Mouse (Mus musculus) intestine, embryonic 15.5 days (tissue): ENCODE results near the gene Col4a3bp. TPM values are rescaled to one million over a fixed set of nuclear protein-coding genes. Genes with fewer than 3 reads are reported as not detected.

Experiments
- ATAC-seq: fragments of 200-750 bp; cut with Nextera tagmentation; 2 replicates; pipeline ENCODE4 v1.8.0; 2017; ENCODE audit warnings: moderate TSS enrichment, moderate library complexity
- H3K27ac ChIP-seq: fragments of 300-500 bp; sonication (generic); 2 replicates; pipeline ENCODE4 v1.5.1; 2015; ENCODE audit warnings: mild to moderate bottlenecking, inconsistent platforms
- H3K27me3 ChIP-seq: fragments of 300-500 bp; sonication (generic); replicated peaks from 2 replicates; pipeline ENCODE4 v1.6.1; 2015; ENCODE audit warnings: inconsistent platforms
- H3K36me3 ChIP-seq: fragments of 300-500 bp; sonication (generic); 2 replicates; pipeline ENCODE4 v1.6.1; 2015; ENCODE audit warnings: inconsistent platforms
- H3K4me1 ChIP-seq: fragments of 300-500 bp; sonication (generic); replicated peaks from 2 replicates; pipeline ENCODE4 v1.6.1; 2015; ENCODE audit warnings: inconsistent platforms
- H3K4me2 ChIP-seq: fragments of 300-500 bp; sonication (generic); replicated peaks from 2 replicates; pipeline ENCODE4 v1.6.1; 2015; ENCODE audit warnings: mild to moderate bottlenecking, inconsistent platforms
- H3K4me3 ChIP-seq: fragments of 300-500 bp; sonication (generic); replicated peaks from 2 replicates; pipeline ENCODE4 v1.5.1; 2015; ENCODE audit warnings: inconsistent platforms
- H3K9ac ChIP-seq: fragments of 300-500 bp; sonication (generic); 2 replicates; pipeline ENCODE4 v1.6.1; 2015; ENCODE audit warnings: inconsistent platforms
- H3K9me3 ChIP-seq: fragments of 300-500 bp; sonication (generic); 2 replicates; pipeline ENCODE4 v1.6.1; 2016; ENCODE audit warnings: inconsistent platforms
- WGBS: fragments of 180-500 bp; shearing (Covaris S2); methylation state at CpG from one replicate; pipeline ENCODE4 v1.1.7; 2015; 5-methylcytosine and 5-hydroxymethylcytosine counted together
- polyA plus RNA-seq: library from polyadenylated mRNA; unstranded; fragments of >200 nt; fragmentation: Nextera tagmentation; extraction: Ambion mirVana; gene quantifications from 2 replicates; pipeline ENCODE4 v1.2.1, GENCODE M21; 2015

Col4a3bp gene
- polyA plus RNA-seq, 1 experiment from 2014 or later = 13.2 TPM

GRCm38 (mm10) chr13:96521294-96521693 is 21.1 kb upstream of the Col4a3bp start:
- Histone ChIP-seq H3K9ac (no peak overlapping the region), H3K27ac (no peak overlapping the region), H3K36me3 (no peaks in the 10 kb centered on the region), H3K4me2 (no peak overlapping the region), H3K9me3 (no peaks in the 10 kb centered on the region), H3K27me3 (no peaks in the 10 kb centered on the region), H3K4me3 (no peak overlapping the region), H3K4me1 (no peaks in the 10 kb centered on the region; the same call in 1 of the 2 replicates)
- WGBS = 93% methylated on average over 3 of the region's 3 CpGs
- ATAC-seq = no peak

DNA sequence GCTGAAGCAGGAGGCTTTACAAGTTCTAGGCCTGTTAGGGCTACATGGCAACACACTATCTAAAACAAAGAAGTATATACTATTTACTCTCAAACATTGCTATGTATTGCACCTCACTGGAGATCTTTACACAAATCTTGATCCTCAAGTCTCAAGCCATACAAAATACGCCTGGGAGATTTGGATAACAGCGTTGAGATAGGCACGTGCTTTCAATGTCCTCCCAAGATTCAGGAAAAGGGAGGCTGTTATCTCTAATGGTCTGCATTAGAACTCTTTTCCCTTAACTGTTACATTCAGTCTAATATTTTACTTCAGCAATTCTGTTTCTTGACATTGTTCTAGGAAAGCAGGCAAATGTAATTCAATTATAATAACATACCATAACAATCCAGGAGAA is 15.4 kb upstream of the Col4a3bp start:
- WGBS = 89% methylated on average over 3 of the region's 3 CpGs
- no peak overlapping the region for H3K4me2 ChIP-seq

DNA sequence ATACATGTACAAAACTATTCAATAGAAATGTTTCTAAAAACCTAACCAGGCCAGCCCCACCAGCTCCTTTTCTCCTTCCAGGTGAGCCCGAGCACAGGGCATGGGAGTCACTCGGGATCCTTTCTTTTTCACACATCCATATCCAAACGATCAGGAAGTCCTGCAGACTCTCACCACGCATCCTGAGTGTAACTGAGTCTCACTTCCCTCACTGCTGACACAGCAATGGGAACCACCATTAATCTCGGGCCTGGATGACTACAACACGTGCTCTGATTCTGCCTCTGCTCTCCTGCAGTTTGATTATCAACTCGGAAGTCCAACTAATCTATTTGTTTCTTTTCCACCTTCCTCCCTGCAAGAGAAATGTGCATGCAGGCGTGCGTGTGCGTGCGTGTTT is 14.6 kb upstream of the Col4a3bp start:
- Histone ChIP-seq H3K9me3 (no peaks in the 10 kb centered on the region), H3K27me3 (no peaks in the 10 kb centered on the region), H3K4me1 (peaks cover 4% of the 10 kb centered on the region), H3K27ac (no peak overlapping the region), H3K4me3 (no peak overlapping the region), H3K9ac (no peak overlapping the region), H3K36me3 (no peaks in the 10 kb centered on the region), H3K4me2 (no peak overlapping the region)
- ATAC-seq = no peak
- WGBS = 85% methylated on average over 11 of the region's 11 CpGs

More for the DNA sequence above, 15.4 kb upstream of the Col4a3bp start:
- H3K9ac ChIP-seq = no peak overlapping the region
- H3K27ac ChIP-seq = no peak overlapping the region
- no peak overlapping the region for H3K4me3 ChIP-seq
- peaks cover 1% of the 10 kb centered on the region for H3K4me1 ChIP-seq
- no peaks in the 10 kb centered on the region for H3K36me3 ChIP-seq
- no peak for ATAC-seq
- H3K9me3 ChIP-seq = no peaks in the 10 kb centered on the region
- no peaks in the 10 kb centered on the region for H3K27me3 ChIP-seq

GRCm38 (mm10) chr13:96528776-96529175 is 13.6 kb upstream of the Col4a3bp start:
- no peak overlapping the region for H3K4me3 ChIP-seq
- no peaks in the 10 kb centered on the region for H3K9me3 ChIP-seq
- WGBS = 93% methylated on average over 3 of the region's 3 CpGs
- no peak for ATAC-seq
- H3K27me3 ChIP-seq = no peaks in the 10 kb centered on the region
- peaks cover 4% of the 10 kb centered on the region for H3K4me1 ChIP-seq
- no peaks in the 10 kb centered on the region for H3K36me3 ChIP-seq
- H3K4me2 ChIP-seq = no peak overlapping the region
- no peak overlapping the region for H3K9ac ChIP-seq
- no peak overlapping the region for H3K27ac ChIP-seq

GRCm38 (mm10) chr13:96529542-96529941 is 12.9 kb upstream of the Col4a3bp start:
- 91% methylated on average over 3 of the region's 3 CpGs for WGBS
- H3K36me3 ChIP-seq = no peaks in the 10 kb centered on the region
- no peaks in the 10 kb centered on the region for H3K9me3 ChIP-seq
- H3K27ac ChIP-seq = no peak overlapping the region
- no peak overlapping the region for H3K4me3 ChIP-seq
- H3K27me3 ChIP-seq = no peaks in the 10 kb centered on the region
- no peak overlapping the region for H3K9ac ChIP-seq
- H3K4me2 ChIP-seq = no peak overlapping the region
- no peak for ATAC-seq
- peaks cover 4% of the 10 kb centered on the region for H3K4me1 ChIP-seq

DNA sequence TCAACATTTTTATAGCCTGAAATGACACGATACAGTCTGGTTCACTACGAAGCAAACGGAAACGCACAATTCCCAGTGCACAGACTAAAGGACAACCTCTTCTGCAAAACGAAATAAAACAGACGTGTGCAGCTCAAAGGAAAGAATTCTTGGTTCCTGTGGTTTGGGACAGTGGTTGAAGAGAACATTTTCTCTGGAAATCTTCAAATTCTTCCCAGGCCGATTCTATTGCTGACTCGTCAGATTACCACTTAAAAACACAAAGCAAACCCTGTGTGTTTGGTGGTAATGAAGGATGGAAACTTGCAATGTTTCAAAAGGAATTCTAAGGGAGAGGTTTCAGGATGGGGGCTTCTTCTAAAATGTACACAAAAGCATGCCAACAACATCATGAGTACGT is 12.4 kb upstream of the Col4a3bp start:
- no peak for ATAC-seq
- Histone ChIP-seq H3K4me2 (no peak overlapping the region), H3K4me3 (no peak overlapping the region), H3K9ac (no peak overlapping the region), H3K36me3 (no peaks in the 10 kb centered on the region), H3K27me3 (no peaks in the 10 kb centered on the region), H3K4me1 (peaks cover 4% of the 10 kb centered on the region), H3K9me3 (no peaks in the 10 kb centered on the region), H3K27ac (no peak overlapping the region)
- WGBS = 86% methylated on average over 9 of the region's 9 CpGs

GRCm38 (mm10) chr13:96532176-96532575 is 10.2 kb upstream of the Col4a3bp start:
- H3K27ac ChIP-seq = no peak overlapping the region
- no peak overlapping the region for H3K4me2 ChIP-seq
- no peak for ATAC-seq
- no peak overlapping the region for H3K9ac ChIP-seq
- peaks cover 4% of the 10 kb centered on the region for H3K4me1 ChIP-seq
- no peaks in the 10 kb centered on the region for H3K27me3 ChIP-seq
- no peaks in the 10 kb centered on the region for H3K36me3 ChIP-seq
- H3K4me3 ChIP-seq = no peak overlapping the region
- no peaks in the 10 kb centered on the region for H3K9me3 ChIP-seq
- 88% methylated on average over 6 of the region's 6 CpGs for WGBS

DNA sequence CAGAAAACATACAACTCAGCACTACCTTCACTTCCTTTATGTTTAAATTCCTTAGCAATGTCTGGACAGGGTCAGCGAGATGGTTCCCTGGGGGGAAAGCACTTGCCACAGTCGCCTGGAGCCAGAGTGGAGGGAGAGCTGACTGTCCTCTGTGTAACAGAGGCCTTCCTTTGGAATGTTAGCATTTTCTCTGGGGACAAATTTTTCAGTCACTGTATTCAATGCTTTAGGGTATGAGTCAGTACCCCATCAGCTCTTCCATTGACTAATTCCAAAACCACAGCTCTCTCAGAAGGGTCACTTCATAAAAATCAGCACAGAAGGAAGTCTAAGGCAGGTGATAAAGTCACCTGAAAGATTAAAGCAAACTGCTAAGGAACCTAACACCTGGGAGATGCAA is 8.7 kb upstream of the Col4a3bp start:
- 64% methylated on average over 2 of the region's 2 CpGs for WGBS
- H3K4me1 ChIP-seq = peaks cover 4% of the 10 kb centered on the region
- H3K27ac ChIP-seq = no peak overlapping the region
- no peaks in the 10 kb centered on the region for H3K36me3 ChIP-seq
- no peak for ATAC-seq
- no peak overlapping the region for H3K9ac ChIP-seq
- H3K4me3 ChIP-seq = no peak overlapping the region
- H3K4me2 ChIP-seq = no peak overlapping the region
- no peaks in the 10 kb centered on the region for H3K9me3 ChIP-seq
- no peaks in the 10 kb centered on the region for H3K27me3 ChIP-seq

DNA sequence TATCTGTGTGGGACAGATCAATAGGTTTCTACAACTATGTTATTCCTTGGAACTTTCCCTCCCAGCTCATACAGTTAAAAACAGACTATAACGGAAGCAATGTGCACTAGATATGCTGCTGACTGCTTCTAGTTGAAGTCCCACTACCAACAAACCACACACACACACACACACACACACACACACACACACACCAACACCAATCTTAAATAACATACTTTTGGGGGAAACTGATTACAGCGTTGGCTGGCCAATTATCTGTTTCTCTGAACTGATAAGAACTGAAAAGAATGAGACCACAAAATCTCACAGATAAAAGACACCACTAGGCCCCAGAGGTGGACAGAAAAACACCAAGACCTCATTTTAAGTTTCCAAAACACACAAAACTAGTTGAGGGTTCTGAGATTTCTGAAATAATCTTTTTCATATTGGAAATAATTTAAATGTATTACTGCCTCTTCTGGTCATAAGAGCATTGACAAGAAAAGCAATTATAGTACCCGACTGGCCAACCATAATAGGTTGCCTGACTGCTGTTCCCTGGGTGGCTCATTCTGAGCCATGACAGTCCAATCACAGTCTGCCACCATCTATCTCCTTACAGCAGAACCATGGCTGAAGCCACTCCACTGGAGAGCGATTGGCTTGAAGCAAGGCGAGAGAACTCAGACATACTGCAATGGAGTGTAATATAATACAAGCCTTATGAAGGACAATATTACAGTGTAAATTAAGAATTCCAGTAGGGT is 5.4 kb upstream of the Col4a3bp start:
- Histone ChIP-seq H3K4me2 (no peak overlapping the region), H3K36me3 (no peaks in the 10 kb centered on the region), H3K9me3 (no peaks in the 10 kb centered on the region), H3K27ac (no peak overlapping the region), H3K4me1 (peaks cover 4% of the 10 kb centered on the region; the same call in 1 of the 2 replicates), H3K4me3 (no peak overlapping the region), H3K27me3 (no peaks in the 10 kb centered on the region), H3K9ac (no peak overlapping the region)
- WGBS = 85% methylated on average over 5 of the region's 5 CpGs
- no peak for ATAC-seq

GRCm38 (mm10) chr13:96538103-96538502 is 4.3 kb upstream of the Col4a3bp start:
- H3K4me2 ChIP-seq = no peak overlapping the region

DNA sequence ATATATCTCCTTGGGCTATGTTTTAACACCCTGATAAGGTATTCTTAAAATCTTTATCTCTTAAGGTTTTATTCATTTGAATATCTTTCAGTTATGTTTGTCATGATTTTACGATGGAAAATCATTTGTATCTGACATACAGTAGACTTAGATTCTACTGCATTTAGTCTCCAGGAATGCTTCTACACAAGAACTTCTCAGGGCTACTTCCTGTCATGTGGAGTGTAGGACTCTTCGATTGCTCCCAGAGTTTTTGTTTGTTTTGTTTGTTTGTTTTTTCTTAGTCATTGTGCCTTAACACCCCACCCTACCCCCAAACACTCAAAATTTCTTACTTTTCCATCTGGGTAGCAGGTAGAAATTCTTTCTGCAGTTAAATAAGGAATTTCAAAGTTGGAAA is 1.0 kb upstream of the Col4a3bp start:
- no peaks in the 10 kb centered on the region for H3K36me3 ChIP-seq

More at GRCm38 (mm10) chr13:96538103-96538502, 4.3 kb upstream of the Col4a3bp start:
- Histone ChIP-seq H3K9me3 (no peaks in the 10 kb centered on the region), H3K27ac (no peak overlapping the region), H3K36me3 (no peaks in the 10 kb centered on the region), H3K4me3 (no peak overlapping the region), H3K9ac (no peak overlapping the region), H3K27me3 (no peaks in the 10 kb centered on the region), H3K4me1 (no peaks in the 10 kb centered on the region)
- WGBS = 66% methylated on average over 3 of the region's 3 CpGs
- no peak for ATAC-seq

DNA sequence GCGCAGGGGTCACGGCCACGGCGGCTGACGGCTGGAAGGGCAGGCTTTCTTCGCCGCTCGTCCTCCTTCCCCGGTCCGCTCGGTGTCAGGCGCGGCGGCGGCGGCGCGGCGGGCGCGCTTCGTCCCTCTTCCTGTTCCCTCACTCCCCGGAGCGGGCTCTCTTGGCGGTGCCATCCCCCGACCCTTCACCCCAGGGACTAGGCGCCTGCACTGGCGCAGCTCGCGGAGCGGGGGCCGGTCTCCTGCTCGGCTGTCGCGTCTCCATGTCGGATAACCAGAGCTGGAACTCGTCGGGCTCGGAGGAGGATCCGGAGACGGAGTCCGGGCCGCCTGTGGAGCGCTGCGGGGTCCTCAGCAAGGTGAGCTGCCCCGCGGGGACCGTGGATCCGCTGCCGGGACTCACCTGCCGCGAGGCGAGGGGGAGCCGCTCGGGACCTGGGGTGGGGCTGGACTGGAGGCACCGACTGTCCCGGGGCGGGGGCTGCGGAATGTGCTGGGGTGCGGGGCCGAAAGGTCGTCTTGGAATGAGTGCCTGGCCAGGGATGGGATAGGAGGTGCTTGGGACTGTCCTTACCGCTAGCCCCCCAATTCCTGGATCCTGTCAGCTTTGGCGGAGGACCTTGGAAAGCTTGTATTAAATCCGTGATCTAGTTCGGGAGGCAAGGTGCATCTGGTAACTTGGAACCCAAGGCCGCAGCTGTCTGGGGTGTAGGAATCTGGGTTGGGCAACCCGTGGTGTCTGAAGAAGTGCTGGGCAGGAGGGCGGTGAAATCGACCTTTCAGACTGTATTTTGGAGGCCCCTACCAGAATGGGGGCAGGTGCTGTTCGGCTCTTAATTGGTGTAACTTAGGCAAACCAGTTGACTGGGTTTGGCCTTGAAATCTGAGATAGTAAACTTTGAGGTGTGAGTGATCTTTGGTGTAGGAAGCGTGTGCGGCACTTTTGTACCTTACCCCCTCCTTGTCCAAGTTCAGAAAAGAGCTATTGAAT is 778 bp downstream of the Col4a3bp start:
- no peaks in the 10 kb centered on the region for H3K4me1 ChIP-seq
- H3K27me3 ChIP-seq = no peaks in the 10 kb centered on the region
- under 1% methylated on average over 73 of the region's 73 CpGs for WGBS
- no peaks in the 10 kb centered on the region for H3K9me3 ChIP-seq
- peak; percentile 76 for ATAC-seq
- H3K36me3 ChIP-seq = no peaks in the 10 kb centered on the region
- H3K4me2 ChIP-seq = peak overlapping the region; percentile 68
- H3K9ac ChIP-seq = peak overlapping the region; percentile 97
- peak overlapping the region; percentile 97 for H3K4me3 ChIP-seq
- peak overlapping the region; percentile 93 for H3K27ac ChIP-seq

More for the DNA sequence above, 1.0 kb upstream of the Col4a3bp start:
- H3K4me2 ChIP-seq = peak overlapping the region; percentile 58
- H3K4me3 ChIP-seq = peak overlapping the region; percentile 97
- no peak for ATAC-seq
- no peaks in the 10 kb centered on the region for H3K9me3 ChIP-seq
- no peaks in the 10 kb centered on the region for H3K27me3 ChIP-seq
- no peaks in the 10 kb centered on the region for H3K4me1 ChIP-seq
- WGBS = 26% methylated on average over 2 of the region's 2 CpGs
- no peak overlapping the region for H3K27ac ChIP-seq
- H3K9ac ChIP-seq = no peak overlapping the region
